Mouse (Mus musculus) mouse trophoblast stem cell (cell line): ENCODE data around the gene Tenm2.

Experiments used
- in situ Hi-C, 2 experiments: fragments of 300-500 bp; cut with MseI, MboI; formaldehyde crosslinking; loops; 2 replicates in 1 of 2; 3 replicates in 1 of 2; pipeline ENCODE4 v1.15.1; 2025

The Tenm2 gene

GRCm38 (mm10) chr11:36000585-36001281 lies 1235.0 kb downstream of the Tenm2 start:
- in situ Hi-C loops, result no loop called here

DNA sequence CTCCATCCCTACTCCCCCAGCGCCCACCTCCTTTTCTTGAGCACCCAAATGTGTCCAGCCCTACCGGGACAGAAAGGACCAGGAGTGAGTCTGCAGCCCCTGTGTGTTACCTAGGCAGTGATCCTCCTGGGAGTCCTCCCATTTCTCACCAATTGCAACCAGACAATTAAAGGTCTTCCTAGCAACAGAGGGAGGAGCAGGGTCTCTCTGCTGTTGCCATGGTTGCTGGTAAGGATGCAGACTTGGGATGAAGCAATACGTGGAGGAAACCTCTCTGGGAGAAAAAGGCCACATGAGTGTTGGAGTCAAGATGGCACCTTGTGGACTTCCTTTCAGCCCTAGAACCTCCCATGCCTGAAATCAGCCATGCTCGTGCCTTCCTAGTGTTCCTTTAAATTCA lies 1235.7 kb downstream of the Tenm2 start:
- in situ Hi-C loops, result no loop called here

DNA sequence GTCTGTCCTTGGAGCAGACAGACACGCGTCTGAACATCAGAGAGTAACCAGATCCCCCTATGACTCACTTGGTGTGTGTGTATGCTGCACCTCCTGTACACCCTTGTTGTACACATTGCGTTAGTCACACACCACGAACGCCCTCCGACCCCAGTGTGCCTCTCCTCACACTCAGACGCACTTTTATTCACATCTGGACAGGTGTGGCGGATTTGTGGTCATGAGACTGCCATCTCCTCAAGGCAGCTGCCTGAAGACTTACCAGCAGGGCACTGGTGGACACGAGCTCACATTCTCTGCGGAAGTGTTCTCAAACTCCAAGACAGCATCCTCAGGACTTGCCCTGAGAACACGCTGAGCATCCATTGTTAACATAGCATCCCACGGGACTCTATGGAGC lies 1237.7 kb downstream of the Tenm2 start:
- in situ Hi-C loops, result no loop called here

GRCm38 (mm10) chr11:35995310-35995709 lies 1240.5 kb downstream of the Tenm2 start:
- in situ Hi-C loops, result no loop called here

- in situ Hi-C loops, result no loop called here
Measured at GRCm38 (mm10) chr11:35991846-35992245, 1243.9 kb downstream of the Tenm2 start.

DNA sequence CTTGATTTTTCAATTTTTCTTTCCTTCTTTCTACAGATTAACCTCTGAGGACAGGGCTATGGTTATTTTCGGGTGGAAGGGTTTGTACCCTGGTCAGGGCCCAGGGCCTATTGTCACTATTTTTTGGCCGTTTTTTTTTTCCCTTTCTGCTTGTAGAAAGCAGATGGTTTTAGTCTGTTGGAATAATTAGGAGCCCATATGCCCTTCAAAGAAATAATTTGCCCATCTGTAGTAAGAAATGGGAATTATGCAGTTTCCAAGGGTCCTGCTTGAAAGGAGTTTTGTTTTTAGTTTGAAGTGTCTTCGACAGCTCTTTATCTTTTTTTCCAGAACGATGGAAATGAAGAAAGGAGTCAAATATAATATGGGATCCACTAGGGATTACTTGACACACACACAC lies 1245.8 kb downstream of the Tenm2 start:
- in situ Hi-C loops, result no loop called here

GRCm38 (mm10) chr11:35985841-35986393 lies 1249.8 kb downstream of the Tenm2 start:
- in situ Hi-C loops, result no loop called here

DNA sequence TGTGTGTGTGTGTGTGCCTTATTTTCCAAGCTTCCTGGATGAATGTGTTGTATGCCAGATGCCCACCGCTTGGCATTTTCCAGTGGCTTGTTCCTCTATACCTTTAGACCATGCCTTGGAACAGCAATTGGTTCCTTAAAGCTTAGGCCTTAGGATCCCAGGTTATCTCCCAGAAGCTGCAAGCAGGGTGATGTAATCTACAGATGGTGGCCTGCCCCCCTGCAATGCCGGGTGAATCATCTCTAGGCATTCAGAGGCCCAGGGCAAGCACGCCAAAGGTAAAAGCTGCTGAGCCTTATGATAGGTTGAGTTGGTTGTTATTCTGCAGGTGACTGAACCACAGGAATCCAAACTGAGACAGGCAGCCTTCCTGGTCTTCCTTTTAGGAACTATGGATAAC lies 1253.0 kb downstream of the Tenm2 start:
- in situ Hi-C loops, result no loop called here

DNA sequence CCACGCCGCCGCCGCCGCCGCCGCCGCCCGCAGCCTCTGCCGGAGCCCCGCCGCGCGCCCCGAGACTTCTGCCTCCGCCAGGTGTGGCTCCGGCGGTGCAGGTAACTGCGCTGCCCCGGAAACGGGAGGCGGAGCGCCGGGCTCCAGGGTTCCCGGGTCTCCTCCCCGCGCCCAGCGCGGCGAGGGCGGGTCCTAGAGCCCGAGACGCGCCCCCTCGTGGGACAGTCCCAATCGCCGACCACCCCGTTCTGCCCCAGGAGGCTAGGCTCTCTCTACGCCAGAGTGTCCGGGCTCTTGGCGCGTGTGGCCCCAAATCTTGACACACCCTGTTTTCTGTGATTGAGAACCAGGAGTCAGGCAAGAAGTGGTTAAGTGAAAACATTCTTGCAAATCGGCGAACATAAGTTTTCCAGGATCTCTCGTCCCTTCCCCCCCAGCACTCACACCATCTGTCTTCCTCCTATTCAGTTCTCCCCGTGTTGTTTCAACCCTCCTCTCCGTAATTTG lies 1255.3 kb downstream of the Tenm2 start, which contains the start of gene Wwc1:
Wwc1 (minus strand) TSS at position 117 of the 507 bp plus-strand sequence.
- in situ Hi-C loops, result no loop called here

GRCm38 (mm10) chr11:35979733-35980410 lies 1255.9 kb downstream of the Tenm2 start:
- in situ Hi-C loops, result no loop called here

DNA sequence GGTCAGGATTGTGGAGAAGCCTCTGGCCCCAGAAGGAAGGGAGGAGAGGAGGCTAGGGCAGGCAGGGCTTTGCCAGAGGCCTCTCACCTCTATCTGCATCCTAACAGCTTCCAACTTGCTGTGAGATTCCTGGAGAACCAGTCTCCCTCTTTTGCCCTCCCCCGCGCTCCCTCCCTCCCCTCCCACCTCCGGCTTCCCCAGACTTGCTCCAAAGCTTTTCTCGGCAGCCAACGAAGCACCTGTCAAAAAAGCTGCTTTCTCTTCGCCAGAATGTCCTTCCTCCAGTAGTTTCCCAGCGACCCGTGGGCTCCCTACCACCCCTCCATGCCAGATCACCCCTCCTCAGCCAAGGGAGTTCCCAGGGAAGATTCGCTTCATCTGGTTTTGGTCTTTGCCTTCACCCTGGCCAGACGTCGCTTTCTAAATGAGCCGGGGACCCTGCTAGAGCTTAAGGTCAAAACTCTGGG lies 1256.5 kb downstream of the Tenm2 start:
- in situ Hi-C loops, result no loop called here

DNA sequence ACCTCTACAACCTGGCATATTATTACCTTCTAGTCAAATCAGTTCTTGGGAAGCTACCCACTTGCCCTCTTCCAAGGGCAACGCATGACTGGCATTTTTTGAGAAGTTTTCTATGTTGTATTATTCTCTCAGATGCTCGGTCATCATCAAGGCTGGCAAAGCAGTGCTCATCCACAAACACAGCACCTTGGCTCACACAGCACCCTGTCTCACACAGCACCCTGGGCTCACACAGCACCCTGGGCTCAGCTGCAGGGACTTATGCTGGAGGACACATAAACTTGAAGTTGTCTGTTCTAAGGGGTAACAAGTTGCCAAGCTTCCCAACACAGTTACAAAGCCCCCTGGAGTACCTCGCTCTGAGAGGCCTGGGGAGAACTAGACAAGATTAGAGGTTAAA lies 1258.0 kb downstream of the Tenm2 start:
- in situ Hi-C loops, result no loop called here

DNA sequence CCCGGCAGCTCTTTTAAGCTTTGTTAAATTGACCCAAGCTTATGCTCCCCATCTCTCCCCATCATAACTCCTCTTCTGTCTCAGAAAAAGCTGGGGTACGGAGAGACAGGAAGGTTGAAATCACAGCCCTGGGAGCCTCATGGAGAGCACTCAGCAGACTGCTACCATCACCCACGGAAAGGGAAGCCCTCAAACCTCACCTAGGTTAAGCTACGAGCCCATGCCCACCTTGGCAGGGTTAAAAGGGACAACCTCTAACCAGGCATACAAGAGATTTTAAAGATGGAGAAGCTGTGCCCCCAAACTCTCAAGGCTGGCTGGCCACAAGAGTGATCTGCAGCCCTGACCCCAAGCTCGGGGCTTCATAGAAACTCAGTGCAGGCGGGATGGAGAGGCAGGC lies 1258.7 kb downstream of the Tenm2 start:
- in situ Hi-C loops, result no loop called here

DNA sequence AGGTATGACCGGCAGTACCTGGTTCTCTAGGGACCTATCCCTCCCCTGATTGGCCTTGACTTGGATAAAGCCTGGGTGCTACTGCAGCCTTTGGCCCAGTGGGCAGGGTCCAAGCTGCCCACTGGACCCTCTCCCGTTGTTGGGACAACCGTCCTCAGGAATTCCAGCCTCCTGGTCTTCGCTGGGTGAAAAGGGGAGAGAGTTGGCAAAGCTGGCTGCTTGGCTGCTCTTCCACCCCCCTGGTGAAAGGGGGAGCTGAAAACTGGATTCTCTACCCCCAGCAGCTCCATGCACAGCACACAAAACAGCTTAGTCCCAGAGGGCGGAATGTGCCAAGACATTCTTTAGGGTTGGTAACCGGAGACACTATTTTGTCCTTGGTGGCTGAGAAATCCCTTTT lies 1259.3 kb downstream of the Tenm2 start:
- in situ Hi-C loops, result no loop called here

- in situ Hi-C loops, result no loop called here
Measured at GRCm38 (mm10) chr11:35974632-35975450, 1260.9 kb downstream of the Tenm2 start.

- in situ Hi-C loops, result no loop called here
Measured at GRCm38 (mm10) chr11:35973135-35973534, 1262.6 kb downstream of the Tenm2 start.

GRCm38 (mm10) chr11:35972270-35972931 lies 1263.4 kb downstream of the Tenm2 start:
- in situ Hi-C loops, result no loop called here

GRCm38 (mm10) chr11:35970806-35971705 lies 1264.7 kb downstream of the Tenm2 start:
- in situ Hi-C loops, result no loop called here

GRCm38 (mm10) chr11:35968291-35968690 lies 1267.5 kb downstream of the Tenm2 start:
- in situ Hi-C loops, result no loop called here

- in situ Hi-C loops, result no loop called here
Measured at GRCm38 (mm10) chr11:35963981-35964549, 1271.7 kb downstream of the Tenm2 start.
